Mouse (Mus musculus): ENCODE data around the gene Rnf43.

Rnf43 gene

GRCm38 (mm10) chr11:87677756-87678155 is 15.2 kb downstream of the Rnf43 start:
- no peak for DNase-seq (ENCODE audit: extremely low spot score, low spot score)

- no peak for DNase-seq (ENCODE audit: extremely low spot score, low spot score)
Measured at GRCm38 (mm10) chr11:87678545-87678944, 16.0 kb downstream of the Rnf43 start.

GRCm38 (mm10) chr11:87678976-87679375 is 16.5 kb downstream of the Rnf43 start:
- no peak for DNase-seq (ENCODE audit: extremely low spot score, low spot score)

- no peak for DNase-seq (ENCODE audit: extremely low spot score, low spot score)
Measured at GRCm38 (mm10) chr11:87680786-87681185, 18.3 kb downstream of the Rnf43 start.

- no peak for DNase-seq (ENCODE audit: extremely low spot score, low spot score)
Measured at GRCm38 (mm10) chr11:87682096-87682495, 19.6 kb downstream of the Rnf43 start.

- DNase-seq (ENCODE audit: extremely low spot score, low spot score) = no peak
Measured at GRCm38 (mm10) chr11:87682838-87683571, 20.5 kb downstream of the Rnf43 start.

- DNase-seq (ENCODE audit: extremely low spot score, low spot score) = no peak
Measured at GRCm38 (mm10) chr11:87686407-87686806, 23.9 kb downstream of the Rnf43 start.

GRCm38 (mm10) chr11:87687246-87688225 is 25.0 kb downstream of the Rnf43 start:
- no peak for DNase-seq (ENCODE audit: extremely low spot score, low spot score)

GRCm38 (mm10) chr11:87688478-87689203 is 26.1 kb downstream of the Rnf43 start:
- DNase-seq (ENCODE audit: extremely low spot score, low spot score) = no peak

- no peak for DNase-seq (ENCODE audit: extremely low spot score, low spot score)
Measured at GRCm38 (mm10) chr11:87689402-87689808, 26.9 kb downstream of the Rnf43 start.

GRCm38 (mm10) chr11:87690054-87690740 is 27.7 kb downstream of the Rnf43 start:
- no peak for DNase-seq (ENCODE audit: extremely low spot score, low spot score)

- DNase-seq (ENCODE audit: extremely low spot score, low spot score) = no peak
Measured at GRCm38 (mm10) chr11:87697131-87697682, 34.7 kb downstream of the Rnf43 start.

- DNase-seq (ENCODE audit: extremely low spot score, low spot score) = no peak
Measured at GRCm38 (mm10) chr11:87698126-87698525, 35.6 kb downstream of the Rnf43 start.

GRCm38 (mm10) chr11:87701108-87701507 is 38.6 kb downstream of the Rnf43 start:
- DNase-seq (ENCODE audit: extremely low spot score, low spot score) = no peak

GRCm38 (mm10) chr11:87701877-87702620 is 39.5 kb downstream of the Rnf43 start:
- DNase-seq (ENCODE audit: extremely low spot score, low spot score) = no peak

- DNase-seq (ENCODE audit: extremely low spot score, low spot score) = no peak
Measured at GRCm38 (mm10) chr11:87703654-87704053, 41.1 kb downstream of the Rnf43 start.

- DNase-seq (ENCODE audit: extremely low spot score, low spot score) = no peak
Measured at GRCm38 (mm10) chr11:87704289-87704688, 41.8 kb downstream of the Rnf43 start.

GRCm38 (mm10) chr11:87707570-87707969 is 45.0 kb downstream of the Rnf43 start:
- no peak for DNase-seq (ENCODE audit: extremely low spot score, low spot score)

- no peak for DNase-seq (ENCODE audit: extremely low spot score, low spot score)
Measured at GRCm38 (mm10) chr11:87708979-87709378, 46.5 kb downstream of the Rnf43 start.
